Mouse (Mus musculus) E14TG2a.4 (cell line): Measurements from ENCODE around the gene Miga2.

Source experiments
- H3K27me3 ChIP-seq: 2 replicates; pipeline ENCODE4 v1.6.1; 2014; ENCODE audit warnings: low read length, control low read depth; ENCODE audit not compliant: insufficient read depth
- H3K36me3 ChIP-seq: 2 replicates; pipeline ENCODE4 v1.6.1; 2014; ENCODE audit warnings: low read length, control low read depth; ENCODE audit not compliant: insufficient read depth
- H3K4me1 ChIP-seq: replicated peaks from 2 replicates; pipeline ENCODE4 v1.6.1; 2014; ENCODE audit warnings: low read depth, low read length, control low read depth
- H3K4me3 ChIP-seq: replicated peaks from 2 replicates; pipeline ENCODE4 v1.5.1; 2014; ENCODE audit warnings: mild to moderate bottlenecking, low read length
- H3K9me3 ChIP-seq: 2 replicates; pipeline ENCODE4 v1.6.1; 2014; ENCODE audit warnings: low read length, control low read depth
- CTCF ChIP-seq: conservative IDR thresholded peaks from 2 replicates; pipeline ENCODE4 v1.5.1; 2014; ENCODE audit warnings: low read length
- NANOG ChIP-seq: IDR thresholded peaks from 2 replicates; pipeline ENCODE4 v1.6.1; 2014; ENCODE audit warnings: borderline replicate concordance, low read length, mixed read lengths
- POU5F1 ChIP-seq: IDR thresholded peaks from 2 replicates; pipeline ENCODE4 v1.6.1; 2014; ENCODE audit warnings: low read length, borderline replicate concordance

Gene Miga2

GRCm38 (mm10) chr2:30366203-30366602 lies 2.2 kb downstream of the Miga2 start:
- TF ChIP-seq CTCF (no peak), NANOG (no peak), POU5F1 (no peak)
- no peaks in the 10 kb centered on the region for H3K27me3 ChIP-seq
- peaks cover 55% of the 10 kb centered on the region for H3K4me1 ChIP-seq
- peaks cover 5% of the 10 kb centered on the region for H3K9me3 ChIP-seq
- H3K36me3 ChIP-seq: peaks cover 59% of the 10 kb centered on the region
- H3K4me3 ChIP-seq: no peak overlapping the region

- TF ChIP-seq POU5F1: no peak
- TF ChIP-seq CTCF: no peak
- no peak for TF ChIP-seq NANOG
Observed at GRCm38 (mm10) chr2:30371544-30371943, 7.5 kb downstream of the Miga2 start.

GRCm38 (mm10) chr2:30372726-30373125 lies 8.7 kb downstream of the Miga2 start:
- TF ChIP-seq NANOG: no peak
- no peak for TF ChIP-seq CTCF
- TF ChIP-seq POU5F1: no peak
- H3K27me3 ChIP-seq: no peaks in the 10 kb centered on the region
- peaks cover 40% of the 10 kb centered on the region for H3K4me1 ChIP-seq
- no peaks in the 10 kb centered on the region for H3K9me3 ChIP-seq
- H3K4me3 ChIP-seq: no peak overlapping the region
- peaks cover 98% of the 10 kb centered on the region for H3K36me3 ChIP-seq

More at GRCm38 (mm10) chr2:30371544-30371943, 7.5 kb downstream of the Miga2 start:
- Histone ChIP-seq H3K9me3 (no peaks in the 10 kb centered on the region), H3K4me3 (no peak overlapping the region), H3K4me1 (peaks cover 43% of the 10 kb centered on the region), H3K27me3 (no peaks in the 10 kb centered on the region), H3K36me3 (peaks cover 98% of the 10 kb centered on the region)

- Histone ChIP-seq H3K4me1 (peaks cover 27% of the 10 kb centered on the region), H3K27me3 (no peaks in the 10 kb centered on the region), H3K36me3 (peaks cover 96% of the 10 kb centered on the region), H3K4me3 (no peak overlapping the region), H3K9me3 (no peaks in the 10 kb centered on the region)
- TF ChIP-seq CTCF: no peak
Observed at GRCm38 (mm10) chr2:30375893-30376292, 11.9 kb downstream of the Miga2 start.

GRCm38 (mm10) chr2:30377721-30378120 lies 13.7 kb downstream of the Miga2 start:
- Histone ChIP-seq H3K27me3 (no peaks in the 10 kb centered on the region), H3K9me3 (no peaks in the 10 kb centered on the region), H3K4me3 (no peak overlapping the region), H3K36me3 (peaks cover 96% of the 10 kb centered on the region), H3K4me1 (peaks cover 23% of the 10 kb centered on the region)
- TF ChIP-seq CTCF (no peak), NANOG (no peak), POU5F1 (no peak)

GRCm38 (mm10) chr2:30379307-30379706 lies 15.3 kb downstream of the Miga2 start:
- no peak for TF ChIP-seq POU5F1
- TF ChIP-seq CTCF: no peak
- TF ChIP-seq NANOG: no peak
- Histone ChIP-seq H3K9me3 (no peaks in the 10 kb centered on the region), H3K4me3 (no peak overlapping the region), H3K27me3 (no peaks in the 10 kb centered on the region), H3K36me3 (peaks cover 96% of the 10 kb centered on the region), H3K4me1 (peaks cover 11% of the 10 kb centered on the region)

GRCm38 (mm10) chr2:30380564-30381376 lies 16.7 kb downstream of the Miga2 start:
- Histone ChIP-seq H3K36me3 (peaks cover 98% of the 10 kb centered on the region), H3K4me1 (peaks cover 9% of the 10 kb centered on the region), H3K9me3 (no peaks in the 10 kb centered on the region), H3K4me3 (no peak overlapping the region), H3K27me3 (no peaks in the 10 kb centered on the region)
- TF ChIP-seq CTCF (no peak), POU5F1 (no peak), NANOG (no peak)

GRCm38 (mm10) chr2:30381377-30381725 lies 17.3 kb downstream of the Miga2 start:
- H3K9me3 ChIP-seq: no peaks in the 10 kb centered on the region

GRCm38 (mm10) chr2:30384814-30385213 lies 20.8 kb downstream of the Miga2 start:
- H3K27me3 ChIP-seq: no peaks in the 10 kb centered on the region
- H3K4me3 ChIP-seq: no peak overlapping the region
- no peaks in the 10 kb centered on the region for H3K9me3 ChIP-seq
- H3K36me3 ChIP-seq: peaks cover 59% of the 10 kb centered on the region
- TF ChIP-seq POU5F1: no peak
- no peak for TF ChIP-seq CTCF
- no peak for TF ChIP-seq NANOG
- H3K4me1 ChIP-seq: 0 out of 2 replicates have a peak, but pooled peaks cover 5% of the 10 kb centered on the region

More at GRCm38 (mm10) chr2:30381377-30381725, 17.3 kb downstream of the Miga2 start:
- TF ChIP-seq POU5F1: no peak
- no peak for TF ChIP-seq CTCF
- no peak for TF ChIP-seq NANOG
- peaks cover 9% of the 10 kb centered on the region for H3K4me1 ChIP-seq
- H3K36me3 ChIP-seq: peaks cover 94% of the 10 kb centered on the region
- H3K27me3 ChIP-seq: no peaks in the 10 kb centered on the region
- no peak overlapping the region for H3K4me3 ChIP-seq
